Mouse (Mus musculus) midbrain, embryonic 15.5 days (tissue): ENCODE results near the gene Hps4. TPM values are rescaled to one million over a fixed set of nuclear protein-coding genes. Genes with fewer than 3 reads are reported as not detected.
"Not testable (repeated sequence)": the region's sequence is repeated elsewhere in the genome, so short reads cannot be mapped to it uniquely, and the experiment has no call there.

ENCODE experiments used
- ATAC-seq: fragments of 200-750 bp; cut with Nextera tagmentation; replicated peaks from 2 replicates; pipeline ENCODE4 v1.8.0; 2017; ENCODE audit warnings: moderate TSS enrichment
- H3K27ac ChIP-seq: fragments of 300-500 bp; sonication (generic); 2 replicates; pipeline ENCODE4 v1.5.1; 2015; ENCODE audit warnings: mild to moderate bottlenecking, inconsistent platforms
- H3K27me3 ChIP-seq: fragments of 300-500 bp; sonication (generic); replicated peaks from 2 replicates; pipeline ENCODE4 v1.6.1; 2015; ENCODE audit warnings: inconsistent platforms
- H3K36me3 ChIP-seq: fragments of 300-500 bp; sonication (generic); replicated peaks from 2 replicates; pipeline ENCODE4 v1.6.1; 2015; ENCODE audit warnings: inconsistent platforms
- H3K4me1 ChIP-seq: fragments of 300-500 bp; sonication (generic); 2 replicates; pipeline ENCODE4 v1.6.1; 2015; ENCODE audit warnings: inconsistent platforms
- H3K4me2 ChIP-seq: fragments of 300-500 bp; sonication (generic); 2 replicates; pipeline ENCODE4 v1.6.1; 2015; ENCODE audit warnings: inconsistent platforms, mild to moderate bottlenecking, moderate library complexity
- H3K4me3 ChIP-seq: fragments of 300-500 bp; sonication (generic); 2 replicates; pipeline ENCODE4 v1.5.1; 2015; ENCODE audit warnings: mild to moderate bottlenecking, inconsistent platforms
- H3K9ac ChIP-seq: fragments of 300-500 bp; sonication (generic); 2 replicates; pipeline ENCODE4 v1.6.1; 2015; ENCODE audit warnings: mild to moderate bottlenecking, inconsistent platforms
- H3K9me3 ChIP-seq: fragments of 300-500 bp; sonication (generic); 2 replicates; pipeline ENCODE4 v1.6.1; 2016; ENCODE audit warnings: inconsistent platforms
- WGBS: fragments of 180-500 bp; shearing (Covaris S2); methylation state at CpG from one replicate; pipeline ENCODE4 v1.1.7; 2015; ENCODE audit warnings: mixed read lengths; 5-methylcytosine and 5-hydroxymethylcytosine counted together
- polyA plus RNA-seq: library from polyadenylated mRNA; unstranded; fragments of >200 nt; fragmentation: Nextera tagmentation; extraction: Ambion mirVana; gene quantifications from 2 replicates; pipeline ENCODE4 v1.2.1, GENCODE M21; 2015

The Hps4 gene
- polyA plus RNA-seq, 1 experiment from 2014 or later: 43.9 TPM

DNA sequence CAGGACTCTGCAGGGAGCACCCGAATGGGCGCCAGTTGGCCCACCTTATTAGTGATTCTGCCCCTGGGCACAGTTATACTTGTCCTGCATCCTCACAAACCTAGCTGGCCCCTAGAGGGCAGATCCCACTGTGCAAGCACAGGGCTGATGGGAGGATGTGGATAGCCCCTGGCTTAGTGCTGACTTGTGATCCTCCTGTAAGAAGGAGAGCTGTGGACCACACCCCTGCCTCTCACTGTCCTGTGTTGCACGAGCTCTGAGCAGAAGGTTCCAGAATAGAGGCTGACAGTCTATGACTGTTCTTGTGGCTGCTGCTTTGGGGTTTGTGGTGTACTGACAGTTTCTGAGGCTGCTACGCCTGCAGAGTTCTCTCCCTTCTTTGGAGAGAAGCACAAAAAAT, 41.2 kb upstream of the Hps4 start:
- ATAC-seq: no peak
- no peaks in the 10 kb centered on the region for H3K36me3 ChIP-seq
- no peaks in the 10 kb centered on the region for H3K4me1 ChIP-seq
- WGBS: 84% methylated on average over 4 of the region's 4 CpGs
- no peak overlapping the region for H3K9ac ChIP-seq
- no peaks in the 10 kb centered on the region for H3K27me3 ChIP-seq
- H3K4me2 ChIP-seq: no peak overlapping the region
- no peak overlapping the region for H3K27ac ChIP-seq
- no peaks in the 10 kb centered on the region for H3K9me3 ChIP-seq
- no peak overlapping the region for H3K4me3 ChIP-seq

DNA sequence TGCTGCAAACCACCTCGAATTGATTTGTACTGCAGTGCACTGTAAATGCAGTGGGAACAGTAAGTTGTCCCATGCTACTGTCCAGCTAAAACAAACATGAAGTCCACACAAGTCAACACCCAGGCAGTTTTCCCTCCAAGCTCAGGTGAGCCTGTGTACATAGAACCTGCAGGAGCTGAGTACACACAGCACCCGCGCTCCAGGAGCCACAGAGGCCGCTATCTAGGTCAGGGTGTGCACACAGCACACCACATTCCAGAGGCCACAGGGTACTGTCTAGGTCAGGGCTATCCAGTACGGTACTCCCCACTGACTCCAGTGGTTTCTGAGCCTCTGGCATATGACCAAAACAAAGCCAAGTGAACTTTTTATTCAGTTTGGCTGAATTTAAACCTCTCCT, 40.6 kb upstream of the Hps4 start:
- no peak overlapping the region for H3K4me2 ChIP-seq
- WGBS: 87% methylated on average over 5 of the region's 5 CpGs
- no peak overlapping the region for H3K9ac ChIP-seq
- H3K27me3 ChIP-seq: no peaks in the 10 kb centered on the region
- no peaks in the 10 kb centered on the region for H3K9me3 ChIP-seq
- H3K27ac ChIP-seq: no peak overlapping the region
- no peaks in the 10 kb centered on the region for H3K4me1 ChIP-seq
- no peaks in the 10 kb centered on the region for H3K36me3 ChIP-seq
- no peak overlapping the region for H3K4me3 ChIP-seq
- ATAC-seq: no peak

DNA sequence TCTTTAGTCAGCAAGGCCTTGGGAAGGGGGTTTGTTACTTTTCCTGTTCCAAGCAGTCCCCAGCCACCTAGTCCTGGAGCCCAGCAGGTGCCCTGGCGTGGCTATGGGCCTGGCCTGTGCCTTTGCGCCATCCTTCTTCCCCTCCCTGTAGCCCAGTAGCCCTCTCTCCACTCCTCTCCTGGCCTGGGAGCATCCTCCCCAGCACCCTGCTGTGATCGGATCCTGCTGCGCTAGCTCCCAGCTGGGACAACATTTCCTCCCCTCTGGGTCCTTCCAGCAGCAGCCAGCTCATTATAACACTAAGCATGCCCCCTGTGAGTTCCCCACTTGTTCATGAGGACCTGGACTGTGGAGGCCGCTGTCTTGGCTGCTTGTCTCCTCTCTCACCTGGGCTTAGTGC, 37.0 kb upstream of the Hps4 start:
- H3K27me3 ChIP-seq: no peaks in the 10 kb centered on the region
- peaks cover 7% of the 10 kb centered on the region for H3K36me3 ChIP-seq
- no peak overlapping the region for H3K4me2 ChIP-seq
- H3K9me3 ChIP-seq: no peaks in the 10 kb centered on the region
- H3K4me1 ChIP-seq: no peaks in the 10 kb centered on the region
- no peak overlapping the region for H3K9ac ChIP-seq
- 61% methylated on average over 5 of the region's 5 CpGs for WGBS
- H3K4me3 ChIP-seq: no peak overlapping the region
- H3K27ac ChIP-seq: no peak overlapping the region
- no peak for ATAC-seq

DNA sequence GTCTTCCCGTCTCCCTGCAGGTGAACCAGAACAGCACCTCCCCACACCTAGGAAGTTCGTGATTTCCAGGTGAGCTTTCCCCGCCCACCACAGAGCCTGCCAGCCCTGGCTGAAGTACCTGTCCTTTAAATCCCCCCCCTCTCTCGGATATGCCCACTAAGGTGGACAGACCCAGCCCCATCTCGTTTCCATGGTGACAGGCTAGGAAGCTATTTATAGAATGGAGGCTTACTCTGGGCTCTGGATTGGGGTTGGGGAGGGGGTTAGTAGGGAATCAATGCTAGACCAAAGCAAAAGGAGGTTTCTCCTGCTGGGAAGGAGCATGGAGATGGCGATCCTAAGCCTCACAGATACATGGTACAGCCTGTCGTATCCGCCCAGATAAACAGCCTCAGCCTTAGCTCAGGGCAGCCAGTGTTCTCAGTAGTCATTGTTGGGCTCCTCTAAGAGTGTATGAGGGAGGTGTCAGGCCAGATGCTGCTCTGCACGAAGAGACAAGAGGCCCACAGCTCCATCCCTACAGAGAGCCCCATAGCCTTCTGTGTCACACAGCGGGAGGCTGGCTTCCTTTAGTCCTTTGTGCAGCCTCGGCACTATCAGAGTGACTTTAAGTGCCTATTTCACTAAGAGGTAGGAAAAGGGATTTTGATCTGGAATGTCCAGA, 29.5 kb upstream of the Hps4 start:
- Histone ChIP-seq H3K4me2 (no peak overlapping the region), H3K4me3 (no peak overlapping the region), H3K27me3 (no peaks in the 10 kb centered on the region), H3K4me1 (peaks cover 5% of the 10 kb centered on the region; the same call in 1 of the 2 replicates), H3K27ac (peak overlapping the region; percentile 68), H3K36me3 (peaks cover 3% of the 10 kb centered on the region), H3K9ac (no peak overlapping the region), H3K9me3 (no peaks in the 10 kb centered on the region)
- peak; percentile 76 for ATAC-seq
- 55% methylated on average over 11 of the region's 11 CpGs for WGBS

DNA sequence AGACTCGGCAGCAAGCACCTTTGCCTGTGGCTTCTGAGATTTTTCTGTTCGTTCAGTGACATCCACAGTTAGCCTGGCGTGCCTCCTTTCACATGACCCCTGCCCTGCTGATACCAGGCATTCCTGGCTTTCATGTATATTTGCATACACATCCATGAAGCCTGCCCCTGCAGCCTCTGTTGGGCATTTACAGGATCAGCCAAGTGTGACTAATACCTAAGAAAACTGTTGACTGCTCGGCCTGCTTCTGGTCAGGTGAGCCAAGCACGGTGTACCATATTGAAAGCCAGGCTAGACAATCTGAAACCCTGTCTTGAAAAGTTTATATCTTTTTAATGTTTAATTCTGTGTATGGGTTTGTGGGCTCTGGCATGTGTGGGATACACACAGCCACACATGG, 26.4 kb upstream of the Hps4 start:
- Histone ChIP-seq H3K27me3 (no peaks in the 10 kb centered on the region), H3K4me1 (peaks cover 5% of the 10 kb centered on the region; the same call in 1 of the 2 replicates), H3K27ac (no peak overlapping the region), H3K4me3 (no peak overlapping the region), H3K9me3 (no peaks in the 10 kb centered on the region), H3K9ac (no peak overlapping the region), H3K4me2 (no peak overlapping the region), H3K36me3 (no peaks in the 10 kb centered on the region)
- no peak for ATAC-seq
- 56% methylated on average over 5 of the region's 5 CpGs for WGBS

DNA sequence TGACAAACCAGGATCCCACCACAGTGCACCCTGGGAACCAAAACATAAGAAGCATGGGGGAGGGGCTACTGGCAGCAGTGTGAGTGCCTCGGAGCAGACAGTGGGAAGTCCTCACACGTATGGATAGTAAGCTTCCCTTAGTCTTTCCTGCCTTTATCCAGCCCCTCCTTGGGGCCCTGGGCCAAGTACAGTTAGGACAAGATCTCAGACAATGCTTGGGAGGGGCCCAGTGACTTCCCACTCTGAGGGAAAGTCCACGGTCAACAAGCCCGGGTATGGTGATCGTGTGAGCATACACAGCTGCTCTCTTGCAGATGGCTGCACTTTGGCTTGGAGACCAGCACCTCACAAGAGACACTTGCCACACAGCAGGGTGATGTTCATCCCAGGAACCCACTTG, 25.6 kb upstream of the Hps4 start:
- H3K4me1 ChIP-seq: peaks cover 5% of the 10 kb centered on the region; the same call in 1 of the 2 replicates
- no peaks in the 10 kb centered on the region for H3K27me3 ChIP-seq
- H3K36me3 ChIP-seq: no peaks in the 10 kb centered on the region
- WGBS: 64% methylated on average over 5 of the region's 5 CpGs
- H3K9me3 ChIP-seq: no peaks in the 10 kb centered on the region
- no peak overlapping the region for H3K27ac ChIP-seq
- H3K4me3 ChIP-seq: no peak overlapping the region
- no peak for ATAC-seq
- no peak overlapping the region for H3K9ac ChIP-seq
- no peak overlapping the region for H3K4me2 ChIP-seq

DNA sequence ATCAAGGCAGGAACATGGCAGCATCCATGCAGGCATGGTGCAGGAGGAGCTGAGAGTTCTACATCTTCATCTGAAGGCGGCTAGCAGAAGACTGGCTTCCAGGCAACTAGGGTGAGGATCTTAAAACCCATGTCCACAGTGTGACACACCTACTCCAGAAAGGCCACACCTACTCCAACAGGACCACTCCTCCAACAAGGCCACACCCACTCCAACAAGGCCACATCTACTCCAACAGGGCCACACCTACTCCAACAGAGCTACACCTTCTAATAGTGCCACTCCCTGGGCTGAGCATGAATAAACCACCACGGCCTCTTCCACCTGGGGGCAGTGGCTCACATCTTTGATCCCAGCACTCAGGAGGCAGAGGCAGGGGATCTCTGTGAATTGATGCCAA, 23.5 kb upstream of the Hps4 start:
- H3K9me3 ChIP-seq, H3K4me2 ChIP-seq, H3K9ac ChIP-seq, H3K27me3 ChIP-seq, H3K4me1 ChIP-seq, H3K27ac ChIP-seq, H3K36me3 ChIP-seq, H3K4me3 ChIP-seq, ATAC-seq: not testable (repeated sequence)
- WGBS: 68% methylated on average over 2 of the region's 2 CpGs

DNA sequence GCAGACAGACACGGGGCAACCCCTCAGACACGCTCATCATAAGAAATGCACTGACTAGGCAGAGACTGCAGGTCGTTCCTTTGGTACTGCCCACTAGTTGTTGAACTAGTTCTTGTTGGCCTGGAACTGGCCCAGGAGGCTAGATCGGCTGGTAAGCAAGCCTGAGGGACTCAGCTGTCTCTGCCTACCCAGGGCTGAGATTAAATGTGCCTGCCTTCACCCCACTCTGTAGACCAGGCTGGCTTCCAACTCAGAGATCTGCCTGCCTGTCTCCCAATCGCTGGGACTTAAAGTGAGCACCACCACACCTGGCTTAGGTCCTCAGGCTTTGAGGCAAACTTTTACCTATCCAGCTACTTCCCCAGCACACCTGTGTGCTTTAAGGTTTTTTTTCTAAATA, 22.5 kb upstream of the Hps4 start:
- ATAC-seq: no peak
- H3K27ac ChIP-seq: no peak overlapping the region
- no peaks in the 10 kb centered on the region for H3K36me3 ChIP-seq
- H3K4me3 ChIP-seq: no peak overlapping the region
- no peak overlapping the region for H3K9ac ChIP-seq
- no peaks in the 10 kb centered on the region for H3K9me3 ChIP-seq
- H3K4me1 ChIP-seq: peaks cover 3% of the 10 kb centered on the region; the same call in 1 of the 2 replicates
- 72% methylated on average over 5 of the region's 5 CpGs for WGBS
- no peak overlapping the region for H3K4me2 ChIP-seq
- H3K27me3 ChIP-seq: no peaks in the 10 kb centered on the region

DNA sequence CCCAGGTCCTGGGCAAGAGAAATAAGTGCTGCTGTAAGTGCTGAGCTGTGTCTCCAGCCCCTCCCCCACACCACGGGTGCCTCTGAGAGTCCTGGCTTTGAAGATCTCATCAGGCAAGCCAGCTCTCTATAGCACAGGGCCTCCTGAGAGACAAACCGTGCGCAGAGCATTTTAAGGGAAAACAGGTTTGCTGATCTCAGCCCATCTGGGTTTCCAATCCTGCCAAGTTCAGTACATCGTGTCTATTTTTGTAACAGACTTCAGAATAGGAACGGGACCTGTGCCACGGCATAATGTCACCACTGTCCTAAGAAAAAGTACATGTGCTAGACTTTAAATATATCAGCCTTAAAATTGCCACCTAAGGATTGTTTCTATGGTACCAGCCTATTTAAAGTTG, 21.9 kb upstream of the Hps4 start:
- Histone ChIP-seq H3K36me3 (no peaks in the 10 kb centered on the region), H3K9me3 (no peaks in the 10 kb centered on the region), H3K27ac (no peak overlapping the region), H3K9ac (no peak overlapping the region), H3K4me2 (no peak overlapping the region), H3K27me3 (no peaks in the 10 kb centered on the region), H3K4me1 (peaks cover 6% of the 10 kb centered on the region), H3K4me3 (no peak overlapping the region)
- 75% methylated on average over 6 of the region's 6 CpGs for WGBS
- ATAC-seq: no peak

DNA sequence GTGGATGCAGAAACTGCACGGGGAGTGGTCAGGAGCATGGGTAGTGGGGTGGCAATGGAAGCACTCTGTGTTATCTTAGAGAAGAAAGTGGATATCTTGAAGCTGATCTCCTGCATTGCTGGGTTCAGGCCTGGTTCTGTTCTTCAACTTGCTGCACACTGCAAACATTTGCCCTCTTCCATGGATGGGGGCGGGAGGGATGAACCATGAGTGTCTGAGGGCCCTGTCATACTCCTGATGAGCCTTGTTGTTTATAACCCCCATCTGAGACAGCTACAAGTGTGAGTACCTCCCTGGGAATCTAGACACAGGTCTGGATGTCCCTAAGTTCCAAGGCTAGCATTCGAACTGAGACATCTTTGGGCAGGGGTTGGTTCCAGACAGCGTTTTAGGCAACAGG, 21.5 kb upstream of the Hps4 start:
- no peak for ATAC-seq
- Histone ChIP-seq H3K4me3 (no peak overlapping the region), H3K9ac (no peak overlapping the region), H3K4me2 (no peak overlapping the region), H3K36me3 (no peaks in the 10 kb centered on the region), H3K9me3 (no peaks in the 10 kb centered on the region), H3K27ac (no peak overlapping the region), H3K27me3 (no peaks in the 10 kb centered on the region), H3K4me1 (peaks cover 6% of the 10 kb centered on the region)
- 82% methylated on average over 4 of the region's 4 CpGs for whole genome bisulfite sequencing

DNA sequence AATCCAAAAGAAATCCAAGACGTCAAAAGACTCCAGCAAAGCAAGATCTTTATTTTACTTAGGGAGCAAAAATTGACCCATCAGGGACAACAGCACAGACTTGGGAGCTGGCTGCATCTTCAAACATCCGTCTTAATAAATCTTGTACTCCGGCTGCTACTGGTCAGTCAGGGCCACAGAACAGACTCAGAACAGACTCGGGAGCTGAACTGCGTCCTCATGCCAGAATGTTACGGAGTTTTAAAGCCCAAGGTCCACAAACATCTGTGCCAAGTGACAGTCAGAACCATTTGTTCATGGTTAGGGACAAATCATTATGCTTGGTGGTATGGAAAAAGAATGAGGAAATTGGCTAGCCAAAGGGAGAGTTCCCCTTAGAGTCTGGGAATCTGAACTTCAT, 19.6 kb upstream of the Hps4 start:
- no peak overlapping the region for H3K4me3 ChIP-seq
- H3K36me3 ChIP-seq: no peaks in the 10 kb centered on the region
- no peaks in the 10 kb centered on the region for H3K9me3 ChIP-seq
- no peak overlapping the region for H3K27ac ChIP-seq
- WGBS: 89% methylated on average over 6 of the region's 6 CpGs
- no peak overlapping the region for H3K9ac ChIP-seq
- ATAC-seq: no peak
- H3K4me1 ChIP-seq: peaks cover 16% of the 10 kb centered on the region
- H3K27me3 ChIP-seq: no peaks in the 10 kb centered on the region
- H3K4me2 ChIP-seq: no peak overlapping the region

DNA sequence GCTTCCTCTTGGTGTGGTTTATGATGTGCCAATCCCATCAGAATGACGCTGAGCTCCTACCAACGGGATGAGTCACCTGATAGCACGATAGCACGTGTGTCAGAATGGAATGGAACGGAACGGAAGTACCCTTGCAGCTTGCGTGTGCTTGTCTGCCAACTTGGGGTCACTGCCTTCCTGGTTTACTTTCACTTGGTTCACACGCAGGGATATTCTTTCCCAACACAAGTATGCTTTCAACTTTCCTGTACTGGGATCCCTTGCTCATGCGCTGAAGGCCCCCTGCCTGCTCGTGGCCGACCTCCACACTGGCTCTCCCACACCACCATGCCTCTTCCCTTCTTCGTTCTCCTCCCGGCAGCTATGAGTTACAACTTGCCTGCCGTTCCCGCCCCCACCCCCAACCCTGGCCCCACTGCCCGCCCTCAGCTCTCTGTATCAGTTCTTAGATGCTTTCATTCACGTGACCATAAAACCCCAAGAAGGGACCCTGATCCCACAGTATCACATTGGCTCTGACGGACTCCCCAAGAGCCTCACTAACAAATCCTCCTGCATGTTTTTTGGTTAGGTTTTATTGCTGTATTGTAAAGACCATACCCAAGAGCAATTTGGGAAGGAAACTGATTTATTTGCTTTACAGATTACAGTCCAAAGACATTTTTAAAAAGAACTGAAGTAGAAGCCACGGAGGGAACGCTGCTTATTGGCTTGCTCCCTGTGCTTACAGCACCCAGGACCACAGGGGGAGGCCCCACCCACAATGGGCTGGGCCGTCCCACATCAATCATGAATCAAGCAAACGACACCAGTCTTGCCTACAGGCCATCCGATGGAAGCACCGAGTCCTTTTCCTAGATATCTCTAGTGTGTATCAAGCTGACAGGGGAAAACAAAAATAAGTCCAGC, 18.0 kb upstream of the Hps4 start:
- no peak for ATAC-seq
- no peak overlapping the region for H3K9ac ChIP-seq
- 39% methylated on average over 24 of the region's 24 CpGs for WGBS
- peaks cover 16% of the 10 kb centered on the region for H3K4me1 ChIP-seq
- H3K4me3 ChIP-seq: peak overlapping the region; percentile 100; the same call in 1 of the 2 replicates
- H3K4me2 ChIP-seq: peak overlapping the region; percentile 77
- H3K27ac ChIP-seq: peak overlapping the region; percentile 87
- peaks cover 12% of the 10 kb centered on the region for H3K36me3 ChIP-seq
- H3K9me3 ChIP-seq: no peaks in the 10 kb centered on the region
- no peaks in the 10 kb centered on the region for H3K27me3 ChIP-seq
